Comparison of ENCODE assay signal across 7 mouse cellular contexts in the genomic region with DNA sequence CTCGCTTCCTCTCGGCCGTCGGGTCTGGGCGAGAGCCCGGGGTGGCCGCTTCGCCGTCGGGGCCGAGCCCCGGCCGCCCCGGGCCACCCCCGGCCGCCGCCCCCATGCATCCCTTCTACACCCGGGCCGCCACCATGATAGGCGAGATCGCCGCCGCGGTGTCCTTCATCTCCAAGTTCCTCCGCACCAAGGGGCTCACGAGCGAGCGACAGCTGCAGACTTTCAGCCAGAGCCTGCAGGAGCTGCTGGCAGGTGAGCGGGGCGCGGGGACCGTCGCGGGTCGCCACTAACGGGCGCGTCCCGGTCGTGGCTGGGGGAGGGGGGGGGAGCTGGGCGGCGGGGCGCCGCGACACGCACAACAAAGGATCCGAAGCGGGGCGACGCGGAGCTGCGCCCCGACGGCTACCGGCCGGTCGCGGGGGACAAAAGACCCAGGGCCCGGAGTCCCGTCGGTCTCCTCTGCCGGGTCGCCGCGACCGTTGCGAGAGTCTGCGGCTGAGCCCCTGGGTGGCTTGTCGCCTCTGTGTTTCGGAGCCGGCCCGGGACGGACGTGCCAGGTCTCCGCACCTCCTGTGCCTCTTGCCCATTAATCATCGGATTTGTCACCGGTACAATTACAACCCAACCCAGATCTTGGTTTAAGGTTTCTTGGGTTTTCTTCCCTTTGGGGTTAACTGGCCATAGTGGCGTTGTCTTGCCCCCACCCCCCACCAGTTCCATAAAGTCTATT. TPM values are rescaled to one million over a fixed set of nuclear protein-coding genes. Genes with fewer than 3 reads are reported as not detected.
A peak's percentile ranks its signal among the peaks of the same experiment; 100 is the strongest.
DNase-seq lines count a peak whose midpoint lies in the region; ATAC-seq lines count a peak whose summit lies in the region.

No protein-coding gene starts in this region.

- peak overlapping the region; percentile 99 for H3K4me3 ChIP-seq in forebrain, embryonic 16.5 days (replicated peaks; ENCODE audit: low read length)
- H3K4me3 ChIP-seq in hindbrain, embryonic 14.5 days (replicated peaks; ENCODE audit: low read length) = peak overlapping the region; percentile 96
- peak overlapping the region; percentile 98 for H3K4me3 ChIP-seq in limb, embryonic 12.5 days (replicated peaks)
- H3K4me3 ChIP-seq in midbrain, embryonic 13.5 days (replicated peaks) = peak overlapping the region; percentile 99
- H3K4me3 ChIP-seq in stomach, embryonic 16.5 days (replicated peaks; ENCODE audit: low read length) = peak overlapping the region; percentile 75

- H3K27me3 ChIP-seq in forebrain, embryonic 16.5 days (replicated peaks; ENCODE audit: control insufficient read depth, insufficient read depth, low read length) = no peaks in the 10 kb centered on the region
- H3K27me3 ChIP-seq in hindbrain, embryonic 14.5 days (ENCODE audit: control insufficient read depth, insufficient read depth, low read length) = no peaks in the 10 kb centered on the region
- no peaks in the 10 kb centered on the region for H3K27me3 ChIP-seq in limb, embryonic 12.5 days
- H3K27me3 ChIP-seq in midbrain, embryonic 13.5 days = no peaks in the 10 kb centered on the region
- no peaks in the 10 kb centered on the region for H3K27me3 ChIP-seq in stomach, embryonic 16.5 days (ENCODE audit: control insufficient read depth, insufficient read depth, low read length)

- peak; percentile 60 for DNase-seq in MN1 (ENCODE audit: low spot score)
- peak; percentile 22 for DNase-seq in c-Kit-positive CD71-positive TER-119-positive erythroid progenitor cells, embryonic 14.5 days (ENCODE audit: low spot score)
- peak; percentile 41 for DNase-seq in hindbrain, embryonic 14.5 days (ENCODE audit: low spot score)

- H3K4me1 ChIP-seq in forebrain, embryonic 16.5 days (replicated peaks; ENCODE audit: control insufficient read depth, insufficient read depth, low read length) = peaks cover 20% of the 10 kb centered on the region
- peaks cover 21% of the 10 kb centered on the region for H3K4me1 ChIP-seq in hindbrain, embryonic 14.5 days (replicated peaks; ENCODE audit: control insufficient read depth, insufficient read depth, low read length)
- peaks cover 29% of the 10 kb centered on the region for H3K4me1 ChIP-seq in limb, embryonic 12.5 days (replicated peaks)
- H3K4me1 ChIP-seq in midbrain, embryonic 13.5 days (replicated peaks) = peaks cover 30% of the 10 kb centered on the region
- H3K4me1 ChIP-seq in stomach, embryonic 16.5 days (ENCODE audit: control insufficient read depth, insufficient read depth, low read length) = peaks cover 13% of the 10 kb centered on the region

- peak overlapping the region; percentile 51 for H3K4me2 ChIP-seq in forebrain, embryonic 16.5 days (ENCODE audit: low read length)
- H3K4me2 ChIP-seq in hindbrain, embryonic 14.5 days (replicated peaks) = peak overlapping the region; percentile 96
- peak overlapping the region; percentile 59 for H3K4me2 ChIP-seq in limb, embryonic 12.5 days
- peak overlapping the region; percentile 60 for H3K4me2 ChIP-seq in midbrain, embryonic 13.5 days (replicated peaks)
- H3K4me2 ChIP-seq in stomach, embryonic 16.5 days (ENCODE audit: low read depth, low read length) = peak overlapping the region; percentile 48

- peak overlapping the region; percentile 99 for H3K9ac ChIP-seq in forebrain, embryonic 16.5 days (replicated peaks; ENCODE audit: low read depth, low read length)
- peak overlapping the region; percentile 99 for H3K9ac ChIP-seq in hindbrain, embryonic 14.5 days
- H3K9ac ChIP-seq in limb, embryonic 12.5 days (replicated peaks) = peak overlapping the region; percentile 100
- peak overlapping the region; percentile 100 for H3K9ac ChIP-seq in midbrain, embryonic 13.5 days (replicated peaks)
- peak overlapping the region; percentile 97 for H3K9ac ChIP-seq in stomach, embryonic 16.5 days (ENCODE audit: low read length)

- H3K9me3 ChIP-seq in forebrain, embryonic 16.5 days (ENCODE audit: control insufficient read depth, low read length) = peaks cover 4% of the 10 kb centered on the region; the same call in 1 of the 2 replicates
- no peaks in the 10 kb centered on the region for H3K9me3 ChIP-seq in hindbrain, embryonic 14.5 days (ENCODE audit: control insufficient read depth, low read length)
- no peaks in the 10 kb centered on the region for H3K9me3 ChIP-seq in limb, embryonic 12.5 days
- H3K9me3 ChIP-seq in midbrain, embryonic 13.5 days = peaks cover 3% of the 10 kb centered on the region; the same call in 1 of the 2 replicates
- no peaks in the 10 kb centered on the region for H3K9me3 ChIP-seq in stomach, embryonic 16.5 days (replicated peaks; ENCODE audit: control insufficient read depth, low read length)

- H3K27ac ChIP-seq in forebrain, embryonic 16.5 days (ENCODE audit: low read length) = peak overlapping the region; percentile 97
- peak overlapping the region; percentile 95 for H3K27ac ChIP-seq in hindbrain, embryonic 14.5 days
- peak overlapping the region; percentile 96 for H3K27ac ChIP-seq in limb, embryonic 12.5 days
- H3K27ac ChIP-seq in midbrain, embryonic 13.5 days = peak overlapping the region; percentile 97
- H3K27ac ChIP-seq in stomach, embryonic 16.5 days (ENCODE audit: low read length) = peak overlapping the region; percentile 97

- 0% methylated on average over 70 of the region's 78 CpGs for WGBS in forebrain, embryonic 16.5 days
- 1% methylated on average over 63 of the region's 78 CpGs for WGBS in hindbrain, embryonic 14.5 days
- under 1% methylated on average over 76 of the region's 78 CpGs for WGBS in limb, embryonic 12.5 days
- WGBS in midbrain, embryonic 13.5 days = under 1% methylated on average over 53 of the region's 78 CpGs
- WGBS in stomach, embryonic 16.5 days = under 1% methylated on average over 76 of the region's 78 CpGs

- H3K36me3 ChIP-seq in forebrain, embryonic 16.5 days (ENCODE audit: control insufficient read depth, insufficient read depth) = no peaks in the 10 kb centered on the region
- peaks cover 14% of the 10 kb centered on the region; the same call in 1 of the 2 replicates for H3K36me3 ChIP-seq in hindbrain, embryonic 14.5 days (replicated peaks; ENCODE audit: control insufficient read depth, insufficient read depth)
- peaks cover 25% of the 10 kb centered on the region for H3K36me3 ChIP-seq in limb, embryonic 12.5 days
- peaks cover 4% of the 10 kb centered on the region; the same call in 1 of the 2 replicates for H3K36me3 ChIP-seq in midbrain, embryonic 13.5 days
- peaks cover 4% of the 10 kb centered on the region; the same call in 1 of the 2 replicates for H3K36me3 ChIP-seq in stomach, embryonic 16.5 days (ENCODE audit: control insufficient read depth, insufficient read depth, low read length)

- ATAC-seq in forebrain, embryonic 16.5 days = peak; percentile 21
- peak; percentile 16 for ATAC-seq in hindbrain, embryonic 14.5 days (ENCODE audit: low FRiP score)
- ATAC-seq in limb, embryonic 12.5 days (ENCODE audit: insufficient number of reproducible peaks, insufficient read depth, low FRiP score, low TSS enrichment, low read depth) = peak; percentile 26
- peak; percentile 62 for ATAC-seq in midbrain, embryonic 13.5 days
- ATAC-seq in stomach, embryonic 16.5 days (ENCODE audit: insufficient read depth, low FRiP score) = no peak

RNA-seq across cellular contexts. Expression of gene Btg1, which starts 0.6 kb away (rescaled TPM):
- 56.8 and 65.7 TPM in 2 replicates for polyA plus RNA-seq in forebrain, embryonic 16.5 days (2015; fragmentation: Nextera tagmentation; extraction: Ambion mirVana)
- polyA plus RNA-seq in hindbrain, embryonic 14.5 days (2014; fragmentation: Nextera tagmentation; extraction: Ambion mirVana) = 54.5 and 54.7 TPM in 2 replicates
- 59.8 and 70.7 TPM in 2 replicates for polyA plus RNA-seq in limb, embryonic 12.5 days (2016; fragmentation: Nextera tagmentation; extraction: Ambion mirVana)
- polyA plus RNA-seq in midbrain, embryonic 13.5 days (2015; fragmentation: Nextera tagmentation; extraction: Ambion mirVana) = 52.9 and 58.2 TPM in 2 replicates
- 48.8 and 55.8 TPM in 2 replicates for polyA plus RNA-seq in stomach, embryonic 16.5 days (2015; fragmentation: Nextera tagmentation; extraction: Ambion mirVana)
